Mouse (Mus musculus) kidney, adult 11 months (tissue): ENCODE measurements at regions not wholly inside any gene's neighbourhood (a gene's known extent, or its start where the extent isn't known, plus 50 kb on each side); places are given as distances from the start of the nearest gene placed in this dataset.
"Not testable (repeated sequence)": the region's sequence is repeated elsewhere in the genome, so short reads cannot be mapped to it uniquely, and the experiment has no call there.

Experiments
- DNase-seq: peaks from one replicate; pipeline ENCODE4 v3.0.0; 2022

- no peak for DNase-seq
Observed at GRCm38 (mm10) chr15:37100767-37101288, 93.3 kb upstream of the Zfp706 start.

GRCm38 (mm10) chr15:37099927-37100766 is 92.6 kb upstream of the Zfp706 start:
- peak; percentile 54 for DNase-seq

- peak; percentile 47 for DNase-seq
Observed at GRCm38 (mm10) chr15:37099176-37099575, 91.6 kb upstream of the Zfp706 start.

- no peak for DNase-seq
Observed at GRCm38 (mm10) chr15:37097426-37097825, 89.9 kb upstream of the Zfp706 start.

- not testable (repeated sequence) for DNase-seq
Observed at GRCm38 (mm10) chr15:37091171-37091570, 83.6 kb upstream of the Zfp706 start.

GRCm38 (mm10) chr15:37083726-37084125 is 76.2 kb upstream of the Zfp706 start:
- DNase-seq, result no peak

- no peak for DNase-seq
Observed at GRCm38 (mm10) chr15:37081836-37082235, 74.3 kb upstream of the Zfp706 start.

GRCm38 (mm10) chr15:37080931-37081330 is 73.4 kb upstream of the Zfp706 start:
- DNase-seq, result peak; percentile 67

GRCm38 (mm10) chr15:37080395-37080794 is 72.8 kb upstream of the Zfp706 start:
- no peak for DNase-seq

GRCm38 (mm10) chr15:37074207-37074606 is 66.6 kb upstream of the Zfp706 start:
- not testable (repeated sequence) for DNase-seq

- no peak for DNase-seq
Observed at GRCm38 (mm10) chr15:37072202-37072862, 64.8 kb upstream of the Zfp706 start.

- no peak for DNase-seq
Observed at GRCm38 (mm10) chr15:37070188-37070587, 62.6 kb upstream of the Zfp706 start.

GRCm38 (mm10) chr15:37067326-37067725 is 59.8 kb upstream of the Zfp706 start:
- no peak for DNase-seq

GRCm38 (mm10) chr15:37065926-37066550 is 58.5 kb upstream of the Zfp706 start:
- no peak for DNase-seq

GRCm38 (mm10) chr15:37065408-37065807 is 57.8 kb upstream of the Zfp706 start:
- no peak for DNase-seq

- no peak for DNase-seq
Observed at GRCm38 (mm10) chr15:37063781-37064383, 56.3 kb upstream of the Zfp706 start.

- DNase-seq, result no peak
Observed at GRCm38 (mm10) chr15:37062585-37062984, 55.0 kb upstream of the Zfp706 start.

- DNase-seq, result peak; percentile 11
Observed at GRCm38 (mm10) chr15:37061501-37061900, 53.9 kb upstream of the Zfp706 start.

GRCm38 (mm10) chr15:37060831-37061230 is 53.3 kb upstream of the Zfp706 start:
- no peak for DNase-seq
